Mouse (Mus musculus) left cerebral cortex, adult 11 months (tissue): Measurements from ENCODE around the gene Camk2d.

ENCODE experiments used
- DNase-seq: peaks from one replicate; pipeline ENCODE4 v3.0.0; 2022; ENCODE audit warnings: low spot score

The Camk2d gene

DNA sequence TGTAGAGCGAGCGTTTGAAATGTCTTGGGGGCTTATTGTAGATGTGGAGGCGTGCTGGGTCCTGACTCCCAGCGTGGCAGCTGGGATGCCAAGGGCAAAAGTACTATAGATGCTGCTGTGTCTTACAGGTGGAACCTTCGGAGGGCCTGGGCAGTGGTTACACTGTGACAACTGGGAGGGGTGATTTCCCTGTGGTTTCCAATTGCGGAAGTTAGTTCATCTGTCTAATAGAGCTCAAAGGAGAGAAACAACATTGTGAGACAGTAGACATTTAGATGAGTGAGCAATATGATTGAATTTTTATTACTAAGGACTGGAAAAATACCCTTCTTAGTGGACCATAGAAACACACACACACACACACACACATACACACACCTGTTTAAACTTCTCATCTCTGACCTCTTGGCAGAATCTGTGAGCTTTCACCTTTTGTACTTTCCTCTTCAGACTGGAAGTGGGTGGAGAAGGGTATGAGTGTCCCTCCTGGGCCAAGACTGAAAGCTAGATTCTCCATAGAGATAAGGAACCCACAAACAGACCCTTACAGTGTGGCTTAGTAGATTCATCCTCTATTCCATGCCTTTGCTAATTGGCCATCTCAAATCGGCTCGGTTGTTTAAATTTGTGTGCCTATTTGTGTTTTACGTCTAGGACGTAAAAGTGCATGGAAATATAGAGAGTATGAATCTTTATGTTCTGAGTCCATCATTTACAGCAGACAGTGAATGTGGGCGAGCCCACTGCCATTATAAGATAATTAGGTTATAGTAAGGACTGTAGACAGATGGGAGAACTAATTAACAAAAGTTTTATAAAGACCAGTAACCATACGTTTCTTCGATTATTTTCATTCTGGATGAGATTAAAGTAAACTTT lies 94.8 kb downstream of the Camk2d start:
- no peak for DNase-seq

- no peak for DNase-seq
These were observed 95.5 kb downstream of the Camk2d start for GRCm38 (mm10) chr3:126691565-126691964.

DNA sequence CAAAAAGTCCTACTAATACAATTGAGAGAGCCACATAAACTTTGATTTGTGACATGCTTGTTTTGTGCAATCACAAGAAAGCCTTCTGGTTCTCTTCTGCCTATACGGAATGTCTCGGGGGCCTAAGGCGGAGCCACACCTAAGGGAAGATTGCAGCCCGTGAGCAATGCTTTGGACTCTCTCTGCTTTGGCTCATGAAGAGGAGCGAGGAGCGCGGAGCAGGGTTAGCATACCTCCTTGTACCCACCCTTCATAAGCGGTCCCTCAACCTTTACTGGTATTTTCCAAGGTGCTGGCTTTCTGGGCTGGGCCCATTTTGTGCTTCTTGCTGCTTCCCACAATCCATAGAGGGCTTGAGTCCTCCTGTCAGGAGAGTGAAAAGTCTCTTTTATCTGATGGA lies 96.7 kb downstream of the Camk2d start:
- no peak for DNase-seq

GRCm38 (mm10) chr3:126693302-126693701 lies 97.2 kb downstream of the Camk2d start:
- DNase-seq: no peak

GRCm38 (mm10) chr3:126695456-126696293 lies 99.6 kb downstream of the Camk2d start:
- DNase-seq: peak; percentile 59

DNA sequence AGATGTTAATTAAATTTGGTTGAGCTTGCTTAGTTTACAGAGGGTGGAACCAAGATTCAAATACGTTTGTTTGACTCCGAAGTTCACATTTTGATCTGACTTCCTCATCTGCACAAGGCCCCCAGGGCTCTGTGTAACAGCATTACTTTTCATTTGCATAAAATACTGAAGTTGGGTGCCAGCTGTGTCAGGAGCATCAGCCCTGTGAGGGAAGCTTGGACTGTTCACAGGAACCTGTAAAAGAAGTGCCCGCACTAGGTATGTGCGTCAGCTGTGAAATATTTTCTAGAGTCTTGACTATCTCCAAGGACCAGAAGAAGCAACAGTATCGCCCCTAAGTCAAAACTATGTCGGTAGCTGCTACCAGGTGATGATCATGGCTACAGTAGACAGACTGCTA lies 100.5 kb downstream of the Camk2d start:
- no peak for DNase-seq

- no peak for DNase-seq
These were observed 103.6 kb downstream of the Camk2d start for GRCm38 (mm10) chr3:126699740-126700139.

DNA sequence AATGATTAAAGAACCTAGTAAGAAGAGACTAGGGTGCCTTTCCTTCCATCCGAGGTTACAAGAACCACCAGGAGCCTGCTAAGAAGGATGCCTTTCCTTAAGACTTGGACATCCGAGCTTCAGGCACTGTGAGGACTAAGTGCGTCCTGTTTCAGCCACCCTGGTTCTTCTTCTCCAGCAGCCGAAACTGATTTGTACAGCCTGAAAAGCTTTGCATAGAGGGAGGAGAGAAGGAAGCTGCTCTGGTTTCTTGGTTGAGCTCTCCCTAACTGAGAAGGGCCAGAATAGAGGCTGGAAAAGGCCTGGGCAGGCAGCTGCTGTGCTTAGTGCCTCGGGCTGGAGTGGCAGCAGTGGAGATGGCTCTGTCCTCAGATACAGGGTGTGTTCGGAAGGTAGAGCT lies 105.0 kb downstream of the Camk2d start:
- DNase-seq: no peak

DNA sequence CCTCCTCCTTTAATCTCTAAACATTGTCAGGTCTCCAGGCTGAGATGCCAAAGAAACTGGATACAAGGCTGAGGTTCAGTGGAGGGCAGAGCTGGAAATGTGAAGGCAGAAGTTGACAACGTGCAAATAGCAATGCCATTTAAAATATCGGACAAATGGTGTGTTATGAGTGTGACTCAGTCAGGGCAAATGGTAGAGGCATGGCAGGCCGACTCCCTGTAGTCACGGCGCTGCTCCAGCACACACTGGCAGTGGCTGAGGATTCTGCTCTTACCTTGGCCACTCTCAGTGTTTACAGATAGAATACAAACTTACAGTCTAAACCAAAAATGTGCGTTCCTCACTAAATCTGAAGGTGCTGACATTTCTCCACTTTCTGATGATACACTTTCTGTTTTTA lies 105.5 kb downstream of the Camk2d start:
- no peak for DNase-seq

DNA sequence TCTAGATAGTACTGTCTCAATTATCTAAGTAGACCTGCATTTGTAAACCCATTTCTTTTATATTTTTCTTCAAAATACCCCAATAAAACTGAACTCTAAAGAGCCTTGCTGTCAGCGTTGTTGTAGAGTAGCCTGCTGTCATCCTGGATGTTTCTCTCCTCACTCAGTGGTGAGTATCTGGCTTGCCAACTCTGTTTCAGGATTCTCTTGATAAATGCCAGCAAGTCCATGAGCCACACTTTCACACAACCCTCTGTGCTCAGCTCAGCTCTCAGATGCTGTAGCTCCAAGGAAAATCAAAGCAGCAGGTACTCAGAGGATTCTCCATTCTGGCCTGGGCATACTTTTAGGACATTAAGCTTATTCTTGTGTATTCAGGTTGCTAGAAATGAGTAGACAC lies 109.4 kb downstream of the Camk2d start:
- no peak for DNase-seq

- no peak for DNase-seq
These were observed 118.2 kb downstream of the Camk2d start for GRCm38 (mm10) chr3:126714281-126714680.

DNA sequence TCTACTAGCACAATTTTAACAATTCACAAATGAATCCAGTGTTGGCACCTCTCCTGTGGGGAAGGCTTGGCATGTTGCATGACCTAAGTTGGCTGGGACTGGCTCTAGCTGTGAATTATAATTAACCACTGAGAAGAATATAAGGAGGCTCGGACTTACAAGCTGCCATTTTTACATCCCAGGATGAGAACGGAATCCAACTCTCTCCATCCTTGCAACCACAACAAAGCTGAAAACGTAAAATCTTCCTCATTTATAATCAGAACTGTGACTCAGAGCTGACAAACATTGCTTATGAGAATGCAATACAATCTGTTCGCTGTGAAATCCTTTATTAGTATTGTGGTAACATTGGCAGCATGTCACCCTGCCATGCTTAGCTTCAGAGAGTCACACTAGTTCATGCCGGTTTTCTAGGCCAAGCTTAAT lies 126.9 kb downstream of the Camk2d start:
- DNase-seq: peak; percentile 18

DNA sequence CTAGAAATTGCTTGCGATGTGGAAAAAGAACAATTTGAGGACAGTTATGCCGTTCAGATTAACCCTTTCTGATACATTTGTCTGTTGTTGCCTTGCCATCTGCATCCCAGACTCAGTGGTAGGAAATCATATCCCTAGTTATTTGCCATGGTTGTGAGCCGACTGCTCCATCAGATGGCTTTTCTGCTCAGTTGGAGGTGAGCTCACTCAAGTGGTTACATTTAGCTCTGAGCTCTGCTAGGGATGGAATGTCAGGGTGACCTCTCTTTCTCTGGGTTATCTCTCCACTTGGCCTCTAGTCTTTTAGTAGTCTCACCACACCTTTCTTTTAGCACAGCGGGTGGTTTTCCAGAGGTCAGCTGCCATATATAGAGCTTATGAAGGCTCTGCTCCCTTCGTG lies 127.4 kb downstream of the Camk2d start:
- DNase-seq: no peak

DNA sequence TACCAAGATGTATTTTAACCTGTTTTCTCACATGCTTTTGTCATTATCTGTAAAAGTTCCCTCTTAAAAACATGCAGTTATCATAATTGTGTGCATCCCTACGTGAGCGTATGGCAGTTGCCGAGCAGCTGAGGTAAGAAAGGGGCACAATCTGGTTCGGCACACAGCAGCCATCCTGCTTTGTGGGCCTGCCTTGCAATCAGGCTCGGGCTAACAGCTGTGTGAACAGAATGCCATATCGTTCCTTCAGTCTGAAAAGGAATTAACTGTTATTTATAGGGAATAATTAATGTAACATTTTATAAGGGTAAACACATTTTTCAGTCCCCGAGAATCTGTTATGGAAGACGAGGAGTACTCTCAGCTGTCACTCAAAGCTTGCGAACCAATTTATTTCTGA lies 129.5 kb downstream of the Camk2d start:
- DNase-seq: no peak

- DNase-seq: no peak
These were observed 131.3 kb downstream of the Camk2d start for GRCm38 (mm10) chr3:126727387-126727786.

GRCm38 (mm10) chr3:126730411-126730810 lies 134.3 kb downstream of the Camk2d start:
- no peak for DNase-seq

- no peak for DNase-seq
These were observed 136.2 kb downstream of the Camk2d start for GRCm38 (mm10) chr3:126732323-126732722.

- DNase-seq: no peak
These were observed 138.4 kb downstream of the Camk2d start for GRCm38 (mm10) chr3:126734533-126734932.

DNA sequence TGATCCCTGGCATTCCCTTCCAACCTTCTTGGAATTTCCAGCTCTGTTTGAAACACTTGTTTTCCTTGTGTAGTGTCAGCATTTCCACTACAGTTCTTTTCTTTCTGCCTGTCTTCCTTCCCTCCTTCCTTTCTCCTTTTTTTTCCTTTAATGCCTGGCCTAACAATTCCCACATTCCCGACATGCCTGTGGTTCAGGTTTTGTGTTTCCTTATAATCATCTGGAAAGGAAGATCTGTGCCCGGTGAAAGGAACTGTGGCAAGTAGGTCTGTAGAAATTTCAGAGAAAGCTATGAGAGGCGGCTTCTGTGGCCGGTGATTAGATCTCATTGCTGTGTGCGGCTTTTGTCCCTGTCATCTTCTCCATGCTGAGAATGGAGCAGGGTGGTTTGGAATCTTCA lies 139.1 kb downstream of the Camk2d start:
- no peak for DNase-seq

GRCm38 (mm10) chr3:126737128-126737527 lies 141.0 kb downstream of the Camk2d start:
- DNase-seq: no peak

- DNase-seq: no peak
These were observed 144.0 kb downstream of the Camk2d start for GRCm38 (mm10) chr3:126740146-126740545.

GRCm38 (mm10) chr3:126744432-126745133 lies 148.5 kb downstream of the Camk2d start:
- no peak for DNase-seq
